Mouse (Mus musculus) liver, embryonic 12.5 days (tissue): ENCODE results near the gene Atp6v1a. TPM values are rescaled to one million over a fixed set of nuclear protein-coding genes. Genes with fewer than 3 reads are reported as not detected.
A peak's percentile ranks its signal among the peaks of the same experiment; 100 is the strongest.

Experiments used
- ATAC-seq: fragments of 200-750 bp; cut with Nextera tagmentation; 2 replicates; pipeline ENCODE4 v1.8.0; 2017; ENCODE audit warnings: moderate number of reproducible peaks, mild to moderate bottlenecking, moderate library complexity
- H3K27ac ChIP-seq: fragments of 300-500 bp; sonication (generic); 2 replicates; pipeline ENCODE4 v1.5.1; 2016; ENCODE audit warnings: mild to moderate bottlenecking
- H3K27me3 ChIP-seq: fragments of 300-500 bp; sonication (generic); replicated peaks from 2 replicates; pipeline ENCODE4 v1.6.1; 2016; ENCODE audit warnings: mild to moderate bottlenecking, moderate library complexity
- H3K36me3 ChIP-seq: fragments of 300-500 bp; sonication (generic); 2 replicates; pipeline ENCODE4 v1.6.1; 2016; ENCODE audit warnings: mild to moderate bottlenecking, moderate library complexity
- H3K4me1 ChIP-seq: fragments of 300-500 bp; sonication (generic); 2 replicates; pipeline ENCODE4 v1.6.1; 2016
- H3K4me2 ChIP-seq: fragments of 300-500 bp; sonication (generic); 2 replicates; pipeline ENCODE4 v1.6.1; 2016; ENCODE audit warnings: mild to moderate bottlenecking, moderate library complexity
- H3K4me3 ChIP-seq: fragments of 300-500 bp; sonication (generic); 2 replicates; pipeline ENCODE4 v1.5.1; 2016; ENCODE audit warnings: mild to moderate bottlenecking, moderate library complexity
- H3K9ac ChIP-seq: fragments of 300-500 bp; sonication (generic); 2 replicates; pipeline ENCODE4 v1.6.1; 2016; ENCODE audit warnings: mild to moderate bottlenecking, moderate library complexity
- H3K9me3 ChIP-seq: fragments of 300-500 bp; sonication (generic); replicated peaks from 2 replicates; pipeline ENCODE4 v1.6.1; 2016; ENCODE audit warnings: mild to moderate bottlenecking, moderate library complexity
- WGBS: fragments of 180-500 bp; shearing (Covaris S2); methylation state at CpG from one replicate; pipeline ENCODE4 v1.1.7; 2016; ENCODE audit not compliant: insufficient replicate concordance; 5-methylcytosine and 5-hydroxymethylcytosine counted together
- polyA plus RNA-seq: library from polyadenylated mRNA; unstranded; fragments of >200 nt; fragmentation: Nextera tagmentation; extraction: Ambion mirVana; gene quantifications from 2 replicates; pipeline ENCODE4 v1.2.1, GENCODE M21; 2016

The Atp6v1a gene
- 27.2 and 28.0 TPM in 2 replicates for polyA plus RNA-seq

GRCm38 (mm10) chr16:44139536-44140185 is at the start of gene Atp6v1a, which contains the start of gene Naa50:
Gene Atp6v1a (minus strand): TSS chr16:44139705.
Gene Naa50 (plus strand): TSS chr16:44139830.
- Histone ChIP-seq H3K4me2 (peak within 1 kb of the TSS; percentile 94), H3K9me3 (no peaks in the 10 kb centered on the region), H3K4me3 (peak within 1 kb of the TSS; percentile 95), H3K36me3 (peaks cover under 1% of the 10 kb centered on the region; the same call in 1 of the 2 replicates), H3K27ac (peak within 1 kb of the TSS; percentile 99), H3K9ac (peak within 1 kb of the TSS; percentile 95), H3K4me1 (peaks cover 44% of the 10 kb centered on the region), H3K27me3 (no peaks in the 10 kb centered on the region)
- peak; percentile 80 for ATAC-seq
- under 1% methylated on average over 66 of the region's 71 CpGs for WGBS

DNA sequence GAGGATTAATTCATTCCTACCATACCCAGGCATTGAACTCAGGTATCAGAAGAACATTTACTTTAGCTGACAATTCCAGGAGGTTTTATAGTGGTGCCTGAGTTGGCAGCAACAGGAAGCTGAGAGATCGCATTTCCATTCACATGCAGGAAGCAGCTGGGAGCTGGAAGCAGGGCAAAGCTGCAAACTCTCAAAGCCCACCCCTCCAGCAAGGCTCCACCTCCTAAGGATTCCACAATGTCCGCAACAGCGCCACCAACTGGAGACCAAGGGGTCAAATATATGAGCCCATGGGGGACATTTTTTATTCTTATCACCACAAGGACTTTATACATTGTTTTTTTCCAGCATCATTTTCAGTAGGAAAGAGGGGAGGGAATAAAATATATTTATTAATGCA is 49.3 kb upstream of the Atp6v1a start:
- WGBS, result 80% methylated on average over 3 of the region's 3 CpGs
- H3K9me3 ChIP-seq, result peaks cover 4% of the 10 kb centered on the region; the same call in 1 of the 2 replicates
- peaks cover 10% of the 10 kb centered on the region for H3K4me1 ChIP-seq
- no peaks in the 10 kb centered on the region for H3K27me3 ChIP-seq
- H3K9ac ChIP-seq, result no peak overlapping the region
- H3K36me3 ChIP-seq, result peaks cover 29% of the 10 kb centered on the region
- no peak overlapping the region for H3K4me3 ChIP-seq
- no peak for ATAC-seq
- H3K27ac ChIP-seq, result no peak overlapping the region
- no peak overlapping the region for H3K4me2 ChIP-seq

GRCm38 (mm10) chr16:44187172-44187571 is 47.7 kb upstream of the Atp6v1a start:
- Histone ChIP-seq H3K9me3 (peaks cover 4% of the 10 kb centered on the region; the same call in 1 of the 2 replicates), H3K36me3 (peaks cover 31% of the 10 kb centered on the region), H3K9ac (no peak overlapping the region), H3K4me2 (no peak overlapping the region), H3K4me1 (peaks cover 9% of the 10 kb centered on the region), H3K27me3 (no peaks in the 10 kb centered on the region), H3K4me3 (no peak overlapping the region), H3K27ac (no peak overlapping the region)
- 92% methylated on average over 4 of the region's 4 CpGs for WGBS
- ATAC-seq, result no peak

DNA sequence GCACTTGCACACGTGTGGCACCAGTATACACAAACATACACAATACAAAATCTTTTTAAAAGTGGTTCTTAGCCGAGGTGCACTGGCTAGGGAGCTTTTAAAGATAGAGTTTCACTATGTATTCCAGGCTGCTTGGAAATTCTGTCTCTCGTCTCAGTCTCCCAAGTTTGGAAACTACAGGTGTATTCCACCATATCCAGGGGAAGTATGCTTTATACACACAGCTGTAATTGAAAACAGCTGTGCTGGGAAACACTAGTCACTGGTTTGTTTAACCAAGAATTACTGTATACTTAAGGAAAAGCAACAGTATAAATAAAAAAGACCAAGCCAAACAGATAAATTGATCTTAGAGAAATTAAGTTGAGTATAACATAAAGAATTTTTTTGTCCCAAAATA is 45.3 kb upstream of the Atp6v1a start:
- H3K27me3 ChIP-seq, result no peaks in the 10 kb centered on the region
- H3K9me3 ChIP-seq, result peaks cover 4% of the 10 kb centered on the region; the same call in 1 of the 2 replicates
- ATAC-seq, result no peak
- H3K4me2 ChIP-seq, result no peak overlapping the region
- WGBS, result 76% methylated on average over 3 of the region's 3 CpGs
- H3K27ac ChIP-seq, result no peak overlapping the region
- H3K4me1 ChIP-seq, result peaks cover 4% of the 10 kb centered on the region
- H3K36me3 ChIP-seq, result peaks cover 35% of the 10 kb centered on the region
- no peak overlapping the region for H3K4me3 ChIP-seq
- no peak overlapping the region for H3K9ac ChIP-seq

GRCm38 (mm10) chr16:44182597-44182996 is 43.1 kb upstream of the Atp6v1a start:
- no peak overlapping the region for H3K4me2 ChIP-seq
- H3K4me1 ChIP-seq, result peaks cover 18% of the 10 kb centered on the region
- peaks cover 39% of the 10 kb centered on the region for H3K36me3 ChIP-seq
- no peak overlapping the region for H3K27ac ChIP-seq
- no peaks in the 10 kb centered on the region for H3K9me3 ChIP-seq
- no peak overlapping the region for H3K9ac ChIP-seq
- no peaks in the 10 kb centered on the region for H3K27me3 ChIP-seq
- 0 out of 2 replicates have a peak, but pooled peaks have one; percentile 50 for ATAC-seq
- H3K4me3 ChIP-seq, result no peak overlapping the region
- 86% methylated on average over 1 of the region's 1 CpGs for WGBS

- peak overlapping the region; percentile 60 for H3K27ac ChIP-seq
- no peaks in the 10 kb centered on the region for H3K27me3 ChIP-seq
- peak overlapping the region; percentile 25; the same call in 1 of the 2 replicates for H3K4me2 ChIP-seq
- H3K4me1 ChIP-seq, result peaks cover 55% of the 10 kb centered on the region
- ATAC-seq, result no peak
- WGBS, result 69% methylated on average over 1 of the region's 1 CpGs
- H3K36me3 ChIP-seq, result peaks cover 29% of the 10 kb centered on the region
- no peak overlapping the region for H3K4me3 ChIP-seq
- no peaks in the 10 kb centered on the region for H3K9me3 ChIP-seq
- H3K9ac ChIP-seq, result peak overlapping the region; percentile 27; the same call in 1 of the 2 replicates
Measured at GRCm38 (mm10) chr16:44178555-44178954, 39.0 kb upstream of the Atp6v1a start.

DNA sequence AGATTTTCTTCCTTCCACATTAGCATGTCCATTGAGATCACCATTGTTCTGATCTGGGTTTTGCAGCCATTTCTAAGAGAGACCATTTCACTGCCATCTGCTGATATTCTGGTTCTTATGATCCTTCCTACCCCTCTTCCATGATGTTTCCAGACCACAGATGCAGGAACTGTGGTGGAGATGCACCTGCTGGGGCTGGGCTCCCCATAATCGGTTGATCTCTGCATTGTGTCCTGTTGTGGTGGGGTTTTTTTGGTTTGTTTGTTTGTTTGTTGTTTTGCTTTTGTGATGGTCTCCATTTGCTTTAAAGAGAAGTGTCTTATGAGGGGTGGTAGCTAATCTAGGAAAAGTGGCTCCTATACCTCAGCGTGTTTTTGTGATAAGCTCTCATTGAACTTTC is 37.0 kb upstream of the Atp6v1a start:
- H3K4me2 ChIP-seq, result peak overlapping the region; percentile 91
- WGBS, result 60% methylated on average over 2 of the region's 2 CpGs
- no peak overlapping the region; the same call in 1 of the 2 replicates for H3K9ac ChIP-seq
- H3K4me3 ChIP-seq, result no peak overlapping the region
- no peak for ATAC-seq
- no peaks in the 10 kb centered on the region for H3K9me3 ChIP-seq
- H3K4me1 ChIP-seq, result peaks cover 56% of the 10 kb centered on the region
- peak overlapping the region; percentile 95 for H3K27ac ChIP-seq
- H3K27me3 ChIP-seq, result no peaks in the 10 kb centered on the region
- H3K36me3 ChIP-seq, result peaks cover 20% of the 10 kb centered on the region

GRCm38 (mm10) chr16:44175001-44175400 is 35.5 kb upstream of the Atp6v1a start:
- 13% methylated on average over 1 of the region's 1 CpGs for WGBS
- H3K27me3 ChIP-seq, result no peaks in the 10 kb centered on the region
- no peak for ATAC-seq
- peaks cover 13% of the 10 kb centered on the region for H3K36me3 ChIP-seq
- peak overlapping the region; percentile 91 for H3K4me3 ChIP-seq
- H3K4me2 ChIP-seq, result peak overlapping the region; percentile 91
- peak overlapping the region; percentile 96 for H3K9ac ChIP-seq
- peaks cover 56% of the 10 kb centered on the region for H3K4me1 ChIP-seq
- H3K27ac ChIP-seq, result peak overlapping the region; percentile 95
- H3K9me3 ChIP-seq, result no peaks in the 10 kb centered on the region

DNA sequence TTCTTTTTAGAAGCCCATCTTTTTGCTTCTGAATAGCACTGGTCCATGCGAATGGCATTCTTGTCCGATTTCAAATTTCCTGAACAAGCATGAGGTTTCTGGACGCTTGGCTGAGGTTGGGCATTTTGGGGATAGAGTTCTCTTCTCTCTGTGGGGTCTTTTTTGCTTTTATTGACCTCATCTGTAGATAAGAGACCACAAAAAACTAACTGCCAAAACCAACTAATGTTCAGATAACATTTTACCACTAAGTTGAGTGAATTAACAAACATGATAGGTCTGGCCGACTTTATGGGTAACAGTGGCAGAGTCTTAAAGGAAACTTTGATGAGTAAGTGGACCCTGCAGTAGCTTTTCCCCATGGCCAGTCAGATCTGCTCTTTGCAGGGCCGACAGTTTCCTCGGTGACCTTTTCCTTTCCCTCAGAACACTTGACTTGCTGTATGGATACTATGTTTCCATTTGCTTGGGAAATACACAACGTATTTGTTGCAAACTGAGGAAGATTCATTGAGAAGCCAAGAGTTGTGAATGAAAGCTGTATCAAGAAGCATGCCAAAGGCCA is 34.5 kb upstream of the Atp6v1a start:
- H3K9ac ChIP-seq, result peak overlapping the region; percentile 96
- H3K4me1 ChIP-seq, result peaks cover 54% of the 10 kb centered on the region
- 7% methylated on average over 7 of the region's 7 CpGs for WGBS
- H3K4me3 ChIP-seq, result peak overlapping the region; percentile 91
- no peaks in the 10 kb centered on the region for H3K27me3 ChIP-seq
- H3K9me3 ChIP-seq, result no peaks in the 10 kb centered on the region
- peak overlapping the region; percentile 95 for H3K27ac ChIP-seq
- H3K36me3 ChIP-seq, result peaks cover 7% of the 10 kb centered on the region
- ATAC-seq, result no peak
- peak overlapping the region; percentile 91 for H3K4me2 ChIP-seq

DNA sequence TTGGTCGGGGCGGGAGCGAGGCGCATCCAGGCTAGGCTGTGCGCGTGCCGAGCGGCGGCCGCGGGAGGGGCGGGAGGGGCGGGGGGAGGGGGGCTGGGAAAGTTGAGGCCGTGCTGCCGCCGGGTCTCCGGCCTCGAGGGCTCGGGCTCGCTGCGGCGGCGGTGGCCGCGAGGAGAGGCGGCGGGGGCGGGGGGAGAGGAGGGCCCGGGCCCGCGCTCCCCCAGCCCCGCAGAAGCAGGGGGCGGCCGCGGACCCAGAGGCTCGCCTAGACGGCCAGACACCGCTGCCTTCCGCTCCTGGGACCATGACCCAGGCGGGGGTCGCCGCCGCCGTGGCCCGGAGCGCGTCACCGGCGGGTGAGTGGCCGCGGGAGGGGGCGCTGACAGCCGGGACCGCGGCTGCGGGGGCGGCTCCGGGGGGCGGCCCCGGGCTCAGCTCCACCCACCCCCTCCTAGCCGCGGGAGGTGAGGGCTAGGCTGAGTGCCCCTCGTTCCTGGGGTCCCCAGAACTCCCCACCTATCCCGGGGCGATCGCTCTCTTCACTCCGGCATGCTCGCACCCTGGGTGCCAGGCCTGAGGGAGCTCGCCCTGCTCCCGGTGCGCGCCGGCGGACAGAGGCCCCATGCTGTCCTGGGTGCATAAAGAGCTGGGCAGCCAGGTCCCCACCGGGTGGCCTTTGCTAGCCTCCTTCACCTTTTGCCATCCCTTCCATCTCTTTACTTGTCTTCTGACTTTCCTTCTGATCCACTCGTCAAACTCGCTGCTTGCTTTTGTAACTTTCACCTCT is 33.8 kb upstream of the Atp6v1a start, which contains the start of gene Usf3:
Gene Usf3 (plus strand): TSS at position 92 of the 787 bp plus-strand sequence.
- ATAC-seq, result peak; percentile 58
- peaks cover 2% of the 10 kb centered on the region; the same call in 1 of the 2 replicates for H3K36me3 ChIP-seq
- 1% methylated on average over 57 of the region's 77 CpGs for WGBS

GRCm38 (mm10) chr16:44172297-44173154 is 33.0 kb upstream of the Atp6v1a start:
- H3K27ac ChIP-seq, result peak overlapping the region; percentile 95
- no peaks in the 10 kb centered on the region for H3K9me3 ChIP-seq
- under 1% methylated on average over 26 of the region's 26 CpGs for WGBS
- peak overlapping the region; percentile 96 for H3K9ac ChIP-seq
- peak overlapping the region; percentile 91 for H3K4me3 ChIP-seq
- no peaks in the 10 kb centered on the region for H3K36me3 ChIP-seq
- no peaks in the 10 kb centered on the region for H3K27me3 ChIP-seq
- H3K4me2 ChIP-seq, result peak overlapping the region; percentile 91
- peaks cover 43% of the 10 kb centered on the region for H3K4me1 ChIP-seq
- peak; percentile 97 for ATAC-seq

More for the DNA sequence above, 33.8 kb upstream of the Atp6v1a start, which contains the start of gene Usf3:
- Histone ChIP-seq H3K4me3 (peak within 1 kb of the TSS; percentile 91), H3K27me3 (no peaks in the 10 kb centered on the region), H3K27ac (peak within 1 kb of the TSS; percentile 95), H3K9ac (peak within 1 kb of the TSS; percentile 96), H3K9me3 (no peaks in the 10 kb centered on the region), H3K4me2 (peak within 1 kb of the TSS; percentile 91), H3K4me1 (peaks cover 48% of the 10 kb centered on the region)
